Mouse (Mus musculus) megakaryocyte, embryonic 14.5 days (primary cell): ENCODE data around the gene Ctsl. TPM values are rescaled to one million over a fixed set of nuclear protein-coding genes. Genes with fewer than 3 reads are reported as not detected.

Experiments
- H3K27me3 ChIP-seq: replicated peaks from 2 replicates; pipeline ENCODE3; 2012; ENCODE audit warnings: inconsistent platforms
- H3K36me3 ChIP-seq: replicated peaks from 2 replicates; pipeline ENCODE3; 2012; ENCODE audit warnings: low read length, inconsistent platforms, mixed read lengths
- H3K4me1 ChIP-seq: 2 replicates; pipeline ENCODE4 v1.6.1; 2012; ENCODE audit warnings: inconsistent platforms
- H3K4me3 ChIP-seq: replicated peaks from 2 replicates; pipeline ENCODE3; 2012; ENCODE audit warnings: moderate library complexity, mild to moderate bottlenecking, inconsistent platforms
- H3K9me3 ChIP-seq: 2 replicates; pipeline ENCODE4 v1.6.1; 2012; ENCODE audit warnings: inconsistent platforms
- FLI1 ChIP-seq: IDR thresholded peaks from 2 replicates; pipeline ENCODE4 v1.6.1; 2012; ENCODE audit warnings: low read length, inconsistent platforms, mixed read lengths
- GATA1 ChIP-seq: IDR thresholded peaks from 3 replicates; pipeline ENCODE4 v1.6.1; 2012; ENCODE audit warnings: mixed read lengths, low read length, inconsistent platforms, borderline replicate concordance
- polyA plus RNA-seq: library from polyadenylated mRNA; stranded (reverse); fragments of >175 nt; gene quantifications from 2 replicates; pipeline ENCODE4 v1.2.3, GENCODE M21; 2012; ENCODE audit warnings: low replicate concordance; ENCODE audit not compliant: insufficient read depth

Gene Ctsl
- polyA plus RNA-seq, 1 experiment: 15.0 TPM

DNA sequence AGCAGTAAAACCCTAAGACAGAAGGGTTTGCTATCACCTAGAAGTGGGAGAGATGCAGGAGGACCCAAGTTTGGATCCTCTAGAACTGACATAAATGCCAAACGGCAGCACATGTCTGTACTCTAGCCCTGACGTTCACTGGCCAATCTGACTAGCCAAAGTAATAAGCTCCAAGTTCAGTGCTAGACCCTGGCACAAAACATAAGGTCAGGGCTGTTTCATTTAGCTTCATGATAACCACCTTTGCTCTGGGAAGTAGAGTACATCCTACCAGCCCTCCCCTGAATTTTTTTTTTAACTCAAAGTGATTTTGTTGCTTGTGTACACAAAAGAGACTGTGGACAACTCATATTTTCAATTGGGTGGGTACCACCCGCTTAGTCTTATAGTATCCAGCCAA is 9.7 kb downstream of the Ctsl start:
- no peak for TF ChIP-seq GATA1
- Histone ChIP-seq H3K27me3 (no peaks in the 10 kb centered on the region), H3K36me3 (no peaks in the 10 kb centered on the region), H3K4me3 (no peak overlapping the region), H3K4me1 (no peaks in the 10 kb centered on the region), H3K9me3 (no peaks in the 10 kb centered on the region)

DNA sequence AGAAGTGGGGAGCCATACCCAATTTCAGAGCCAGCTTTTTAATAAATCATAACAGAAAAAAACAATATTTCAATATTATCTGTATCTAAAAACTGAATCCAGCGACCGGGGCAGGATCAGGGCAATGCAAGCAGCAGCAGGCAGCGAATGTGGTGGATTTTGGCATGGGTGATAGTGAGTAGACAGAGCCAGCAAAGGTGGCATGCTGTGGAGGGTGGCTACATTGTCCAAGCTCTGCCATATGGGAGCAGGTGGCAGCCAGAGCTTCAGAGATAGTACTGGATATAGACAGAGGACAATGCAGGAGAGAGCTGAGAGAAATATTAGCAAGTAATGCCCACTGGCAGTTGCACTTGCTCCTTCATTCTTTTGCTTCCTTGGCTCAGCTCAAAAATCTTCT is 11.0 kb downstream of the Ctsl start:
- Histone ChIP-seq H3K36me3 (no peaks in the 10 kb centered on the region), H3K4me1 (no peaks in the 10 kb centered on the region), H3K9me3 (no peaks in the 10 kb centered on the region), H3K4me3 (no peak overlapping the region), H3K27me3 (no peaks in the 10 kb centered on the region)
- TF ChIP-seq GATA1: no peak
- no peak for TF ChIP-seq FLI1

DNA sequence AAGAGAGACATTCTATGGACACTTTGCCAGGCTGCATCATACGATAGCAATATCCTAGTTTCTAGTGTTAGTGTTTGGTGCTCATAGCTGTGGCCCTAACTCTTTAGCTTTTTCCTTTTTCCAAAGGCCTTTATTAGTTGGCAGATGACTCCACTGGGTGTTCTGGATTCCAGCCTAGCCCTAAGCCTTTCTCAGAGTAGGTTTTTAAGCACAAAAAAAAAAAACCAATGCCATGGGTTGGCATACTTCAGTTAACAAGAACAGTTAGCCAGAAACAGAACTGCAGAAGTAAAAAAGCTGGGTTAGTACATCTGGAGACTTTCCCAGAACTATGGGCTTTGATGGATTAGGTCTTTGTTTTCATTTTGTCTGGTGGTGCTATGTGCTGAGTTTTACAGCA is 12.2 kb downstream of the Ctsl start:
- no peaks in the 10 kb centered on the region for H3K9me3 ChIP-seq
- TF ChIP-seq FLI1: no peak
- no peak for TF ChIP-seq GATA1
- H3K36me3 ChIP-seq: no peaks in the 10 kb centered on the region
- H3K27me3 ChIP-seq: no peaks in the 10 kb centered on the region
- H3K4me1 ChIP-seq: no peaks in the 10 kb centered on the region
- H3K4me3 ChIP-seq: no peak overlapping the region

DNA sequence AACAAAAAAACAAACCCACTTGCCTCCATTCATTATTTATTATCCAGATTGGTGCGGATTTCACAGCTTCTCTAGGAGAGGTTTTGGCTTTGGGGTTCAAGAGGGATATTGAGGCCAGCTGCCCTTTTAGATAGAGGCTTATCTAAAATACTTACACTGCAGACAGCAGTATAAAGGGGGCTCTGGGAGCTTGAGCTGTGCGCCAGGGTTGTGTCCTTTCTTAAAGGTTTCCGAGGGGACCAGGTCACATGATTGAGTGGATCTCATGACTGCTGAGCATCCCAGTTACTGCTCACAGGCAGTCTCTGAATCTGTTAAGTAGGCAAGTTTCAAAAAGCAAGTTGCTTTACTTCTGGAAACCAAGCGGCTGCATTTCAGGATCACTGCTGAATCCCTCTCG is 13.3 kb downstream of the Ctsl start:
- TF ChIP-seq GATA1: no peak
- no peak for TF ChIP-seq FLI1
- H3K4me3 ChIP-seq: no peak overlapping the region
- no peaks in the 10 kb centered on the region for H3K4me1 ChIP-seq
- H3K9me3 ChIP-seq: no peaks in the 10 kb centered on the region
- H3K27me3 ChIP-seq: peaks cover 2% of the 10 kb centered on the region
- no peaks in the 10 kb centered on the region for H3K36me3 ChIP-seq

DNA sequence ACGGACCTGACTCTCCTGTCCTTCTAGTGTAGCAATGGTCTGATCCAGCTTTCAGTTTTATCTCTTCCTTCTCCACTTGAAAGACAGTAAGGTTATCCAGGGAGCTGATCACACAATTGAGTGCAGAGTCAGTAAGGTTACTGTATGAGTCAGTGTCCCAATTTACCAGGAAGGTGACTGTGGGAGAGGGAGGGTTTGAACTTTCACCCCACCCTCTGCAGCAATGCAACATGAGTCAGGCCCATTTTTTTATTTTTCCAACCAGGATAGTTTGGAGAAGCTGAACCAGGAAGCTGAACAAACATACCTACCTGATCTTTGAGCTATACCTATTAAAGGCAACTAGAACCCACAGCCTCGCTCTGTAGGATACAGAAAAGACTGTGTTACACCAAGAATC is 21.2 kb downstream of the Ctsl start:
- no peaks in the 10 kb centered on the region for H3K36me3 ChIP-seq
- TF ChIP-seq GATA1 (no peak), FLI1 (no peak)
- peaks cover 6% of the 10 kb centered on the region for H3K27me3 ChIP-seq
- no peak overlapping the region for H3K4me3 ChIP-seq
- H3K9me3 ChIP-seq: no peaks in the 10 kb centered on the region
- H3K4me1 ChIP-seq: no peaks in the 10 kb centered on the region

DNA sequence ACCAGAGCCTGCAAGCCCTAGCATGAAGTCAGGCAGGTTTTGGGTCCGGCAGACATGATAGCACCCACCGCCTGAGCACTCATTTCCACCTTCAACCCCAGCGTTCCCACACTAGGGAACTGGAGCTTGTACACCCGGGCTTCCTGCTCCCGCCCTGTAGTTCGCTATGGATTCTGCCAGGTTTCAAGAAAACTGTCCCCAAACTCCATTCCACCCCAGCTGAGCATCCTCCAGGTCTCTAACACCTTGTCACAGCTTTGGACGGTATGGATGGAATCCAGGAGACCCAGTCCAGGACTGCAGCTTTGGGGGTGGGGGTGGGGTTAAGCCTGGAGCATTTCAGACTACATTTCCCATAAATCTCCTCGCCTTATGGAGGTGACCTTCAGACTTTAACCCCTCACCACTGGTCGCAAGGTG is 26.6 kb downstream of the Ctsl start:
- peak overlapping the region; percentile 90 for H3K4me3 ChIP-seq

DNA sequence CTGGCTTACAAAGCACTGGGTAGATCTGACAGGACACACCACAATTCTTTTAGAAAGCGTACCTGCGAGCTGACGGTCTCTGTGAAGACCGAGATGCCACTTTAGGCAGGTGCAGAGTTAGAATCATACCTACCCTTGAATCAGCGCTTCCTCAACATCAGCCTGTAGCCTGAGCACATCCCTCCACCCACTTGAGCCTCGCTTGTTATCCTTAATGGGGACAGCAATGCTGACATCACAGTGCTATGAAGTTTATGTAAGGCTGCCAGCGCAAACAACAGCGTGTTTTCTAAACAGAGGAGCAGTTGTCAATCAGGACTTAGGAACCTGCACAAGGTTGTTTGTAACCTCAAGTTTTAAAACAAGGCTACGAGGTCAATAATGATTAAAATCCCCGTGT is 27.1 kb downstream of the Ctsl start:
- Histone ChIP-seq H3K36me3 (no peaks in the 10 kb centered on the region), H3K4me3 (peak overlapping the region; percentile 90), H3K9me3 (no peaks in the 10 kb centered on the region), H3K27me3 (peaks cover 1% of the 10 kb centered on the region), H3K4me1 (peaks cover 10% of the 10 kb centered on the region)
- TF ChIP-seq FLI1 (no peak), GATA1 (no peak)

More for the DNA sequence above, 26.6 kb downstream of the Ctsl start:
- peaks cover 2% of the 10 kb centered on the region for H3K27me3 ChIP-seq
- peaks cover 10% of the 10 kb centered on the region for H3K4me1 ChIP-seq
- no peaks in the 10 kb centered on the region for H3K36me3 ChIP-seq
- H3K9me3 ChIP-seq: no peaks in the 10 kb centered on the region
- TF ChIP-seq FLI1: no peak
- no peak for TF ChIP-seq GATA1

DNA sequence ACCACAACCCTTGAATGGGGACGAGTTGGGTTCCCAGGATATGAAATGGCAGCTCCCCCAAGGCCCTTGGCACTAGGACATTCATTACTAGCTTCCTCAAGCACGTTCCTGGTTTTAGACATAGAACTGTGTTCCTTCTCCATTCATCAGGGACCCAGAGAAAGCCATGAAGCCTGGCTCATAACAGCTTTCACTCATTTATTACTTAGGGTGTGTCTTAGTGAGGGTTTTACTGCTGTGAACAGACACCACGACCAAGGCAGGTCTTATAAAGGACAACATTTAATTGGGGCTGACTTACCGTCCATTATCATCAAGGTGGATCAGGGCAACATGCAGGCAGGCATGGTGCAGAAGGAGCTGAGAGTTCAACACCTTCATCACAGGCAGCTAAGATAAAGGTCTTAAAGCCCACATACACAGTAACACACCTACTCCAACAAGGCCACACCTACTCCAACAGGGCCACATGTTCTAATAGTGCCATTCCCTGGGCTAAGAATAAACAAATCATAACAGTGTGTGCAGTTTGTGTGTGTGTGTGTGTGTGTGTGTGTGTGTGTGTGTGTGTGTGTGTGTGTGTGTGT is 35.1 kb downstream of the Ctsl start:
- H3K4me1 ChIP-seq: no peaks in the 10 kb centered on the region
- H3K9me3 ChIP-seq: no peaks in the 10 kb centered on the region
- TF ChIP-seq GATA1: no peak
- no peak for TF ChIP-seq FLI1
- no peak overlapping the region for H3K4me3 ChIP-seq
- H3K36me3 ChIP-seq: no peaks in the 10 kb centered on the region
- H3K27me3 ChIP-seq: no peaks in the 10 kb centered on the region

DNA sequence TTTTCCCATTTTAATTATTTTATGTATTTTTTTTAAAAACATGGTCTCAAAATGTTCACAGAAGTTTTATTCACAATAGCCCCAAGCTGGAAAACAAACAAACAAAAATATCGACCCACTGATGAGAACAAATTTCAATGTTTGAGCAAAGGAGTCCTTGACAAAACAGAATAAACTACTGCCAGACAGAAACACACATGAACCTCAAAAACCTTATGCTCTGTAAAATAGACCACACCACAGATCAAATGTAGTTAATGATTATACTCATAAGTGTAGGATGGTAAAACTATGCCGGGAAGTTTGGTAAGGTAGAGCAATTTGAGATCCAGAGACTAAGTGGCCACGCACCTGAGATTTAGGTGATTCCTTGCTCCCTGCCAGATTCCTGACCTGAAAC is 37.6 kb downstream of the Ctsl start:
- Histone ChIP-seq H3K27me3 (no peaks in the 10 kb centered on the region), H3K4me1 (no peaks in the 10 kb centered on the region), H3K4me3 (no peak overlapping the region), H3K9me3 (no peaks in the 10 kb centered on the region), H3K36me3 (no peaks in the 10 kb centered on the region)
- TF ChIP-seq GATA1: no peak
- TF ChIP-seq FLI1: no peak

DNA sequence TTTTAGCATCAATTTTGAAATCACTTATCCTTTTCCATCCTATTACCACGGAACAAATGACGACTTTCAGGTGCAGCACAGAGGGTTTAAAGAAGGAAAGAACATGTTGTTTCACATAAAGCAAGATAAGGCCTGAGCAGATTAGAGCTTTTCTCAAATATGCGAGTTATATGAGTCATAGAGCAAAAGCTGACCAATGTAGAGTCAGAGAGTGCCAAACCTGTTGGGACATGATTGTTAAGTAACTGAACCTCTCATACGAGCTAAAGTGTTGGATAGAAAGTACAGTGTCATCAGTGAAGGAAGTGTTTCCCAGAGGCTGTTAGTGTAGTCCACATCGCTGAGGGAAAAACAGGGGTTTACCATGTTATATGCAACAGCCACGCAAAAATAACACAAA is 38.4 kb downstream of the Ctsl start:
- TF ChIP-seq GATA1 (no peak), FLI1 (no peak)
- Histone ChIP-seq H3K9me3 (no peaks in the 10 kb centered on the region), H3K4me3 (no peak overlapping the region), H3K36me3 (no peaks in the 10 kb centered on the region), H3K4me1 (no peaks in the 10 kb centered on the region), H3K27me3 (no peaks in the 10 kb centered on the region)
